Mouse (Mus musculus): ENCODE results near the gene Mak. TPM values are rescaled to one million over a fixed set of nuclear protein-coding genes. Genes with fewer than 3 reads are reported as not detected.

Mak gene
- total RNA-seq, 1 experiment from 2014 or later: not detected

DNA sequence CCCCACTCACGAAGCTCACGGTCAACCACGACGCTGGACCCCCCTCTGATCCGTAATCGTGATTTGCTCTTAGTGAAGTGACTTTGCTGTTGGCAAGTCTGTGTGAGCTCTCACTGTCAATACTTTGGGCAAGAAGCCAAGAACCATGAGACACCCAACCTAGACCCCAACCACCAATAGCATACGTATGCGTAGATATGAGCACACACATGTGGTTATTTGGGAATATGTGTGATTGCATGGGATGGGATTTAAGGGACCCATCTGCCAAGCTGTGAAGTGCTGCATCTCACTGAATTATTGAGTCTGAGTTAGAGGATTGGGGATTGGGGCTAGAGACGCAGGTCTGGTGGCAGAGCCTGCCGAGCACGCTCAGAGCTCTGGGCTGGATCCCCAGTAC lies 7.9 kb downstream of the Mak start:
- no peak for DNase-seq

DNA sequence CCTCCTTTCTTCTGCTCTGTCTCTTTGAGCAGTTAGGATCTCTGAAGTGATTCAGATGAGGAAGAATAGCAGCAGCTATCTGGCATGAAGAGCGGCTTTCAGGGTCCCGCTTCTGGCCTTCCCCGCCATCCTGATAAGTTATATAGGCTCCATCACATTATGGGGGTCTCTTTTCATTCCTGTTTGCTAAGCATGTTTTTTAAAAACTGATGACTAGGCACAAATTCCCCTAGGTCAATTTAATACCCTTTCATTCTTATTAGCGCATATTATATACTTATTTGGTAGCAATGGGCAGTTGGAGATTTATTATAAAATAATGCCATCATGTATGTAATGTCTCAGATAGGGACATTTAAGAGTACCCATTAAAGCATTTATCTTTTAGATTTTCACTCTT lies 11.9 kb downstream of the Mak start:
- DNase-seq: no peak

GRCm38 (mm10) chr13:41051965-41052364 lies 27.5 kb downstream of the Mak start:
- no peak for DNase-seq

DNA sequence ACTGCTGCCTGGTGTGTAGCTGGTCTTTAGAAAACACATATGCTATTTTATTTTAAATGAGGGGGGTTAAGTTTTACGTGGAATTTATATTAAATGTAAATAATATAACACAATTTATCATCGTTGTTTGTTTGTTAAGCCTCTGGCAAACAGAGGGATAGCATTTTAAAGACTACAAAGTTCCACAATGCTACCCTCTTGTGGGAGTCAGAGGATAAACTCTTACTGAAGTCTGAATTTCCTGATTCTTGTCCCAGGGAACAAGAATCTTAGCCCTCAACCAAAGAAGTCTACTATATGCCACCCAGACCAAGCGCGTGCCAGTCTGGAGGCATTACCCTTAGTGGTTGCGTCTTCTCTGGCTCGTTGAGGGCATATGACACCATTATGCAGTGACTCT lies 32.2 kb downstream of the Mak start:
- no peak for DNase-seq

- no peak for DNase-seq
Measured at GRCm38 (mm10) chr13:41045901-41046300, 33.6 kb downstream of the Mak start.

DNA sequence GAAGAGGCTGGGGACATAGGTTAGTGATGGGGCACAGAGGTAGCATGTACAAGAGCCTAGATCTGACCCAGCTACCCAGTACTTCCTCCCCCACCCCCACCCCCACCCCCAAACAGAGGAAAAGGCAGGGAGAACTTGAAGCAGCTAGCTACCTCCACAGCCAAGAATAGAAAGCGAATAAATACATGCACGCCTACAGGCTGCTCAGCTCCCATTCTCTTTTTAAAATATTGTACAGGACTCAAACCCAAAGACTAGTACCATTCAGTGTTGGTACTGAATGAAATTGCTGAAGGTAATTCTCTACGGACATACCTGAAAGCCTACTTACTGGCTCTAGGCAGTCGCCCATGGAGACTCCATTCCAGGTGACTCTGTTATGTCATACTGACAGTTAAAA lies 37.0 kb downstream of the Mak start:
- DNase-seq: no peak

DNA sequence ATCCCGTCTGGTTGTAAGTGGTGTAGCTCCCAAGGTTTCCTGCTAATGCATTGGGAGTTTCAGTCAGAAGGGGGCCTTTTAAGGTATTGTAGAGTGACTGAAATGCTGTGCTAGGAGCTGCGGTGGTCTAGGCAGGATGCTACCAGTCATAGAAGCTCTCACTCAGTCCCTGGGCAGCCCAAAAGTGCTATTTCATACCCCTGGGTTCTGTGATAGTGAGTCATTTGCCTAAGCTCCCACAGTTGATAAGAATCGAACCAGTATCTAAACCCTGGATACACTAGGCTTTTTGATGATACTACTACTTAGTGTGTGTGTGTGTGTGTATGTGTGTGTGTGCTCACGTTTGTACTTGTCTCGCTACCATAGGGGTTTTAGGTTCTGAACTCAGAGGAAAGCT lies 49.4 kb downstream of the Mak start:
- no peak for DNase-seq

DNA sequence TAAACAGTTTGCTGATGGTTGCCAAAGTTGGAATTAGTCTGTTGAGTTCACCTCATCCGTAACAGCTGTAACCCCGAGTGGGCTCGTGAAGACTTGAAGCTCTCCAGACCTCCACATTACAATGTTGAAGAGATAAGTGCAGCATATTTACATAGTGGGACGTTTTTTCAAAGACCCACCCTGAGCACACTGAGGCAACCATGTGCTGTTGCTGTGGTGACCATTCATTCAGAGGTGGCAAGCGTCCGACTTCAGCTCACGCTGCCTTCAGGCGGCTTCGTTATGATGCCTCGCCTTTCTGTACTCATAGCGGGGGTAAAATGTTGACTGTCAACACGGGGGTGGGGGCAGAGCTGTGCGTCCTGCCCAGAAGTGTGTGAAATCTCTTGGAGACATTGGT lies 57.4 kb downstream of the Mak start:
- DNase-seq: no peak

DNA sequence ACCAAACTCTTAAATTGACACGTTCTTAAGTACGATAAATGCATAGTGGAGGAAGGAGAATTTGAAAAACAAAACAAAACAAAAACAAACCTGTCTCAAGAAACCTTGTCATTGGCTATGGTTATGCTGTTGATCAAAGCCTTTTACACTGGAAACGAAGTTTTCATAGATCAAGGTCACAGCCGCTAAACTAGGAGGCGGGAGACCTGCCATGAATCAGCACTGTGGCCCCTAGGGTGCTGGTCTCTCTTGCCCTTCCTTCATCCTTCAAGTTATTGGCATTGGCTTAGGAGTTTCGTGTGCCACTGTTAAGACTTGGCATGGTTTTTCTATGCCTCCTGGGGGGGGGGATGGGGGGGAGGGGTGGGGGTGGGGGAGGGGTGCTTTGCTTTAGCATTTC lies 57.9 kb downstream of the Mak start:
- peak; percentile 48 for DNase-seq

DNA sequence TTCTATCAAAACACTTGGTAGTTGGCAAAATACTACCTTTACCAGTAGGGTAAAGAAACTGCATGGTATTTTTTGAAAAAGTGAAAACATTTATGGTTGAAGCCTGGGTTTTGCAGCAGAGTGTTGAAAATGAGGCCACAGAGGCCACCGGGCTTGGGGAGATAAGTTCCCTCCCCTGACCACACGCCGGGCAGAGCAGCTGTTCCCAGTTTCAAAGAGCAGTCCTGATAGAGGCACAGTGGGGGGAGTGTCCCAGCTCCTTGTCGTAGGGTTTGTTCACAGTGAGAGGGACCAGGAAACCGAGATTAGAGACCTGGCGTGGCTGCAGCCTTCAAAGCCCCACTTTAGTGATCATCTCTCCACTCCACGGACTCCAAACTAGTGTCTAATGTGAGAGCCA lies 59.0 kb downstream of the Mak start:
- DNase-seq: no peak

DNA sequence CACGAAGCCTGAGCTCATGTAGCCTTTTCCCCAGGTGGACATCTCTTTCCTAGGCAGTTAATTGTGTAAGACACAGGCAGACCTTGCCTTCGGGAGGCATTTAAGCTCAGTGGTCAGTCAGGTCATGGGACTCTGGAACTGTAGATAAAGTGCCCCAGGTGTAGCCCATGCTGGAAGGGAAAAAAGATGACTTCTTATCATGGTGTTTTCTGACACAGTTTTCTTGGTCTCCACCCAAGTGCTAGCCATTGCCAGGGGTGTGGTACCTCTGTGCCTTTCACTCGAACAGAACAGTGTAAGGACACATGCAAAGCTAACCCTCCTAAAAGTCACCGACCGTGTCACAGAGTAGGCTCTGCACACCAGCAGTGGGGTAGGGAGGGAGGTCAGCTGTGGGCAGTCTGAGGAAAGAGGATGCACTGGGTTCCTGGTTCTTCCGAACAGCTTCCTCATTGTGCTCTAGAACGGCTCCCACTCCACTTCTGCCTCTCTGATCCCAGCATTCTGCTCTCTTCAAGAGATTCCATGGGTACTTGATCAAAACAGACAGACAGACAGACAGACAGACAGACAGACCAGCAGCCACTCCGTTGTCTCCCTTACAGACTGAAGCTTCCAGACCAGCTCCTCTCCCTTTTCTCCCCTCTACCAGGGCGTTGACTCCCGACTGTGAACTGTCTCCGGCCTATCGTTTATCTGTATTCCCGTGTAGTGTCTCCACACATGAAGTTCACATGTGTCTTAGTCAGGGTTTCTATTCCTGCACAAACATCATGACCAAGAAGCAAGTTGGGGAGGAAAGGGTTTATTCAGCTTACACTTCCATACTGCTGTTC lies 60.5 kb downstream of the Mak start:
- DNase-seq: no peak

- no peak for DNase-seq
Measured at GRCm38 (mm10) chr13:41018236-41018635, 61.3 kb downstream of the Mak start.

GRCm38 (mm10) chr13:41017832-41018231 lies 61.7 kb downstream of the Mak start:
- no peak for DNase-seq

GRCm38 (mm10) chr13:41016797-41017405 lies 62.6 kb downstream of the Mak start:
- peak; percentile 52 for DNase-seq

GRCm38 (mm10) chr13:41015829-41016634 lies 63.5 kb downstream of the Mak start, which contains the start of gene Tmem14c:
Gene Tmem14c, plus strand, starts transcription at chr13:41016292.
- DNase-seq: peak; percentile 99

DNA sequence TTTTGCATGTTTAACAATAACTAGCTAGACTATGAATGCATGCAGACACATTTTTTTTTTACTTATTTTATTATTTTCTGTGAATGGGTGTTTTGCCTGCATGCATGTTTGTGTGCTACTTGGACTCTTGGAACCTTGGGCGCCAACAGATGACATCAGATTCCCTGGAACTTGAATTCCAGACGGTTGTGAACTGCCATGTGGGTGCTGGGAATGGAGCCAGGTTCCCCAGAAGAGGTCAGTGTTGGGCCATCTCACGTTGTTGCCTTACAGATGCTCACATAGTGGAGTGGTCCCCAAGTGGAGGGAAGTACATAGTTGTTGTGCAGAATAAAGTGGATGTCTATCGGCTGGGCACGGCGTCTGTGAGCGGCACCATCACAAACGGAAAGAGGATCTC lies 70.6 kb downstream of the Mak start:
- DNase-seq: no peak

DNA sequence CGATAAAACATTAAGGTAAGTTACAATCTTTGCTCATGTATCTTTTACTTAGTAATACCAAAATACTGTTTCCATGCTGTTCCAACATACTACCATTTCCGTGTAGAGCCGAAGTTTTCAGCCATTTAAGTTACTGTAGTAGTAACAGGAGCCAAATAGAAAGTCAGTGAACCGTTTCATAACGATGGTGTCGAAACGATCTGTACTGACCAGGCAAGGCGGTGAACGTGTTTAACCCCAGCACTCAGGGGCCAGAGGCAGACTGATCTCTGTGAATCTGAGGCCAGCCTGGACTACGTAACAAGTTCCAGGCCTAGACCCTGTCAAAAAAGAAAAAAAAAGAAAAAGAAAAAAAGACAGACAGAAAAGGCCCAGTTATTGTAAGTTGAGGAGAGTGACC lies 71.2 kb downstream of the Mak start:
- no peak for DNase-seq

DNA sequence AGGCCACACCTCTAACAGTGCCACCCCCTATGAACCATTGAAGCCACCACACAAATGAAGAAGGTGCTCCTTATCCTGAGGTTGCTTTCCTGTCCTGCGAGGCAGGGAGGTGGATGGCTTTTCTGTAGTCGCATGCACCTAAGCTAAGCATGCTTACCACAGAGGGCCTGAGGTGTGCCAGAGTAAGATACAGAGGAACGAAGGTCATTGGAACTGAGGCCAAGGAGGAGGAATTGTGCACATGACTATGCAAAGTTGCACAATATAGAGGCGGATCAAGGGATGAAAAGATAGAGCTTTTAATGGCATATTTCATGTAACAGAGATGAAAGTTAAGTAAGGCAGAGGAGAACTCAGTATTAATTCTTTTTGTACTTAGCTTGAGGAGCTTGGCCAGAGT lies 73.3 kb downstream of the Mak start:
- DNase-seq: no peak

- no peak for DNase-seq
Measured at GRCm38 (mm10) chr13:41002001-41002400, 77.5 kb downstream of the Mak start.

DNA sequence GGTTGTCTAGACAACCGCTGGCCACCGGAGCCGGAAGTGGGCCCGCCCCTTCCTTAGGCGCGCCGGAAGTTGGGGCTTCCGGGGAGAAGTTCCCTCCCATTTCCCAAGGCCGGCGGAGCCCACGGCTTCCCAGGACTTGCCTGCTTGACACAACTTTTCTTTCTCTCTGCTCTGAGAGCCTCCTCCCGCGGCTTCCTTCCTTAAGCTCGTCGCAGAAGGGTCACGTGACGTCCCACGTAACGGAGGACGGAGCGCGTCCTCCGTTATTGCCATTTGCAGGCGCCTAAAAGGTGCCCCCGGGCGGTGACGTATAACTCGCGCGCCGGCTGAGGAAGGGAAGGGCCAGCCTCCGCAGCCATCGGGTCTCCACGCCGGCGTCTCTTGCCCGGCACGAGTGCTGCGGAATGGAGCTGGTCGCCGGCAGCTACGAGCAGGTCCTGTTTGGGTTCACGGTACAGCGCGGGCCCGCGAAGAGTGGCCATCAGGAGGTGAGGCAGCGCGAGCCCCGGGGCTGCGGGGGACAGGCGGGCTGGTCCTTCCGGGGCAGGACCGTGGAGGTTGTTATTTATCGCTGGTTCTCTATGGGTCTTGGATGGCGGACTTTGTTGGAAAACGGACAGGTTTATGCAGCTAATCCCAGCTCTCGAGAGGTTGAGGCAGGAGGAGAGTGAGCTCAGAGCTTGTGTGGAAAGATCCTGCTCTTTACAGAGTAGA lies 78.4 kb downstream of the Mak start, which contains the start of gene Pak1ip1:
Pak1ip1 (plus strand) TSS at position 98 of the 714 bp plus-strand sequence.
- DNase-seq: peak; percentile 97

- DNase-seq: peak; percentile 69
Measured at GRCm38 (mm10) chr13:41000140-41000925, 79.2 kb downstream of the Mak start.
